Mouse (Mus musculus) CD4-positive, CD25-positive, alpha-beta regulatory T cell, adult 4 months (primary cell): Measurements from ENCODE around the gene Acap2. TPM values are rescaled to one million over a fixed set of nuclear protein-coding genes. Genes with fewer than 3 reads are reported as not detected.

Experiments
- ATAC-seq: one replicate; pipeline ENCODE4 v1.8.0; 2017
- polyA plus RNA-seq, 2 experiments: library from polyadenylated mRNA; unstranded; fragments of 100-300 nt; shearing (Covaris generic); gene quantifications; one replicate each; pipeline ENCODE4 v1.2.1; 2017

Gene Acap2
- polyA plus RNA-seq, 2 experiments from 2014 or later = 11.1 to 13.0 TPM

- ATAC-seq = peak; percentile 78
Observed at GRCm38 (mm10) chr16:31045211-31045610, 155.8 kb downstream of the Acap2 start.

GRCm38 (mm10) chr16:31043136-31043535, 157.9 kb downstream of the Acap2 start:
- no peak for ATAC-seq

Other genes starting within 250 kb of the Acap2 start
- gene Xxylt1, start 119.8 kb downstream of the Acap2 start, polyA plus RNA-seq = 10 to 100 TPM; 31.2 to 32.9 TPM
- 10 to 100 TPM; 10.9 to 16.2 TPM for gene Ppp1r2, start 74.0 kb upstream of the Acap2 start, polyA plus RNA-seq
- gene Apod, start 113.6 kb upstream of the Acap2 start, polyA plus RNA-seq = not detected
- 10 to 100 TPM; 19.9 to 38.0 TPM for gene Bdh1, start 221.0 kb upstream of the Acap2 start, polyA plus RNA-seq